Mouse (Mus musculus): Measurements from ENCODE around the gene Swap70.

DNA sequence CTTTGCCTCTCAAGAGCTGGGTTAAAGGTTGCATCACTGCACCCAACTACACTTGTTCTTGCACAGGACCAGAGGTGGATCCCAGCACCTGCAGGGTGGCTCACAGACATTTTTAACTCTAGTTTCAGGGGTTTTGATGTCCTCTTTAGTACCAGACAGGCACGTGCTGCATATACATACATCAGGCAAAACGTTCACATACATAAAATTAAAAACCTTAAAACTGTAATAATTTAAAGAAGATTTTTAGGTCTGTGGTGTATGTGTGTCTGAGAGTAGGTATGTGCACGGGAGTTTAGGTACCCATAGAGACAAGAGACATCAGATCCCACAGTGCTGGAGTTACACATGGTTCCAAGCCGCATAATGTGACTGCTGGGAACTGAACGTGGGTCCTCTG lies 5.0 kb downstream of the Swap70 start:
- TF ChIP-seq POLR2A (IDR thresholded peaks at IDR 0.05; ENCODE audit: extremely low read depth, insufficient read depth, low read length): no peak
- TF ChIP-seq CTCF (IDR thresholded peaks at IDR 0.05; ENCODE audit: low read depth, low read length): no peak

All from liver, adult 2 months (tissue).